Mouse (Mus musculus) left cerebral cortex, adult 18-20 months (tissue): ENCODE data around the gene Zpbp2. TPM values are rescaled to one million over a fixed set of nuclear protein-coding genes. Genes with fewer than 3 reads are reported as not detected.

ENCODE experiments used
- DNase-seq, 2 experiments: peaks; one replicate each; pipeline ENCODE4 v3.0.0; 2021 to 2022; ENCODE audit warnings: low spot score in 2 of 2, mixed read lengths in 1 of 2
- total RNA-seq, 2 experiments: library from RNA; stranded (reverse); gene quantifications; 2 replicates each; pipeline ENCODE4 v1.2.3; 2021

The Zpbp2 gene
- total RNA-seq, 2 experiments from 2014 or later, result not detected

DNA sequence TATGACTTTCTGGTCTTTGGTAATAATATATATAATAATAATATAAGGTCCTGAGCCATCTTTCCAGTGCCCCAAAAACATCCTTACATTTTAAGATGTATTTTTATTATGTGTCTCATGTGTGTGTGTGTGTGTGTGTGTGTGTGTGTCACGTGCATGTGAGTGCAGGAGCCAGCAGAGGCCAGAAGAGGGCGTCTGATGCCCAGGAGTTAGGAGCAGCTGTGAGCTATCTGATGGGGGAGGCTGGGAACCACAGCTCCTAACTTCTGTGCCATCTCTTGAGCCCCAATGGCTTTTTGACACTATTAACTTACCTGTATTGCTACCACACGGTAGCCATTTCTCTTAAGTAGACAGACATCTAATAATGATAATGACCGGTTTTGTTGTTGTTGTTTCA is 3.1 kb downstream of the Zpbp2 start:
- DNase-seq, result no peak

DNA sequence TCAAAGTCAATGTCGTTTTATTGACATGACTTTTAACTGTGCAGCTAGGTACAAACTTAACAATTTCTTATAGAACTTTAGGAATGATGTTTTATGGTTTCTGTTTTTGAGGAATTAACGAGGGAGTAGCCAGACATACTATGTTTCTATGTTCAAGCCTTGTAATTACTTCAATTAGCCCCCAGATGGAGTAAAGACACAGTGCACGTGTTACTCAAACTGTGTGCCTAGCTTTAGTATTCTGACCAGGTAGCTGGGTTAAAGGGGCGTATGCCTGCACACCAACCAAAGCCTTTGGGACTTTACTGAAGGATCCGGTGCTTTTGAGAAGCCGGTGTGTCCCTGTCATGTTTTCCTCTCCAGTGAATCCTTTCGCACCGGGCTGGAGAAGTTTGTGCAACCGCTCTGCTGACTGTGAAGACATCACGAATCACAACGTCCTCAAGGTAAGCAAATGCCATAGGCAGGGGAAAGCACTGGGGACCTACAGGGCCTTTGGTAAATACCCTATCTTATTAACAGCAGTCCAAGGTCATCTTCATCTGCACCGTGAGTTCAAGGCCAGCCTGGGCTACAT is 4.3 kb downstream of the Zpbp2 start:
- DNase-seq, result no peak

DNA sequence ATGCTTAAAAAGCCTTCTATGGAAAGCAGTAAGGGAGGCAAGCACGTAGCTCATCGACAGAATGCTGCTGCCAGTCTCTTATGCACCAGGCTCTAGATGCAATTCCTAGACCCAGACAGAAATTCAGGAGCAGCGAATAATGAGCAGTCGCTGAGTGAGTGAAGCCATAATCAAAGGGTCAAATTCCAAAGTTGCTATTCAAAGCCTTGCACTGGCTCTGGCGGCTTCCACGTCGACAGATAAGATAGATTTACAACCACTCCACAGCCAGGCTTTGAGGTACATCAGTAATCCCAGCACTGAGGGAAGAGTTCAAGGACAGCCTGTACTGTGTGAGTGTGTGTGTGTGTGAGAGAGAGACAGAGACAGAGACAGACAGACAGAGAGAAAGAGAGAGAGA is 10.0 kb downstream of the Zpbp2 start:
- DNase-seq, result no peak

DNA sequence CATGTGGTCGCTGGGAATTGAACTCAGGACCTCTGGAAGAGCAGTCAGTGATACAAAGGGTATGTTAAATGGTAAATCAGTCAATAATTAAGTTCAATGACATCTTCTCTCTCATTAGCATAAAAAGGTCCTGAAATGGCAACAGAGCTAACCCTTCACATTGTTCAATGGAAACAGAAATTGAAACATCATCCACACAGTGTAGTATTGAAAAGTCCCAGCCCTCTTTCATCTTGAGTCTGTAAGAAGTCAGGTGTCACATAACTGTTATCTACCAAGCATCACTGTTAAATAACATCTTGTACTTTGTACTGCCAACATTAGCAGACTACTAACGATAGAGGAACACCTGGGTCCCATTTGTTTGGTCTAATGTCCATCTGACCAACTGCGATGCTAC is 12.1 kb downstream of the Zpbp2 start:
- no peak for DNase-seq

DNA sequence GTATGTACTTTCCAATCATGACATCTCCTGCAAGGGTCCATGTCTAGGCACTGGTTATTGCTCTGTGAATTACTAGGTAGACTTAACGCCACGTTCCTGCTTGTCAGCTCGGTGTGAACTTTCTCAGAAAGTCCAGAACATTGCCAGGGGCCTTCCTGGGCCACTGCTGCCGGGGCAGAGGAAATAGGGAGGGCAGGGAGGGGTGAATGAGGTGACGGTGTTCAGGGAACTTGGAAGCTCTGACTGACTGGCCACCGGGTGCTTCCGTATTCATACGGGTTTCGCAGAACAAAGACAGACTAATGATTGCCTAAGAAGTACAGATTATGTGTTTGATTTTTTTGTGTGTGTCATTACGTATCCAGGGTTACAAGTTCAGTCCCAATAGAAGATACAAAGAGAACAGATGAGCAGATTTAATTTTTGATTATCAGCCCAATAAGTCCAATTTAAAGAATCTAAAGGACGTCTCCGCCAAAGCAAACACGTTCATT is 13.1 kb downstream of the Zpbp2 start:
- DNase-seq, result no peak

DNA sequence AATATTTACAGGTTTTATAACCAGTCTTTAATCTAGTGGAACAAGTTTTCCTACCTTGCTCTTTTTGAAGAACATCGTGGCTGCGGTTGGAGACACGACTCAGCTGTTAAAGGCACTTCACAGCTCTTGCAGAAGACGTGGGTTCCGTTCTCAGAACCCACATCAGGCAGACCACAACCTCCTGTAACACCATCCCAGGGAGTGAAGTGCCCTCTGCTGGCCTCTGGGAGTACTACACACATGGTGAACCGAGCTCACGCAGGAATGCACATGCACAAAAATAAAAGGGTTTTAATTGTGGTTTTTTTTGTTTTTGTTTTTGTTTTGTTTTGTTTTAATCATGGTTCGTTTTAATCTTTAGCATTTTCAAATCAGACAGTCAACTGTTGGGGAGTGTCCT is 17.4 kb downstream of the Zpbp2 start:
- DNase-seq, result no peak

DNA sequence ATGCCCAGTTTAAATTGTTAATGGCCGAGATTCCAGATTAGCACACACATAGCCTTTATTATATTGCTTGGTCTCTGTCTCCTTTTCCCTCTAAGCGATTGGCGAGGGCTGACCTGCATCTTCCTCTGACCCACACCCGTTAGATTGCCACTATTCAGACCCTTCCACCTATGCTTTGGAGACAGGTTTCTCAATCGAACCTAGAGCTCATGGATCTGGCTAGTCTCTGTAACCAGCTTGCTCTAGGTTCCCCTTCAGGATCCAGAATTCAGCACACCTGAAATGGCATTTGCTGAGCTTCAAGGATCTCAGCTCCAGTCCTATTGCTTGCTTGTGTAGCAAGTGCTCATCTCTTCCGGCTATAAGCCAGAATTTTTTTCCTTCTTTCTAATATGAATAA is 18.6 kb downstream of the Zpbp2 start:
- DNase-seq, result no peak

DNA sequence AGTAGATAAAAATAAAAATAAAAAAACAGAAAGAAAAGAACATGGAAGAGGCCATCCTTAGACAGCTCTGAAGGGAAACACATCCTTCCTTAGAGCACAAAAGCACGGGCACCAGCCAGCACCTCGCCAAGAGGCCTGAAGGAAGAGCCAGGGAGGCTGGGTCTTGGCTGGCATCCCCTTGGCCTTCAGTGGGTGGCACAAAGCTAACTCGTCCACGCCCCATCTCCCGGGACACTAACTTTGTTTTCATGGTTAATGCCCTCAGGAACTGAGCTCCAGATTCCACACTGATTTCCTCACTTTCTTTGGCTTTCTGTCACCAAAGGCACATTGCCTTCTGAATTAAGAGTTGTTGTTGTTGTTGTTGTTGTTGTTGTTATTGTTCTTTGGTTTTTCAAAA is 26.9 kb downstream of the Zpbp2 start:
- no peak for DNase-seq

DNA sequence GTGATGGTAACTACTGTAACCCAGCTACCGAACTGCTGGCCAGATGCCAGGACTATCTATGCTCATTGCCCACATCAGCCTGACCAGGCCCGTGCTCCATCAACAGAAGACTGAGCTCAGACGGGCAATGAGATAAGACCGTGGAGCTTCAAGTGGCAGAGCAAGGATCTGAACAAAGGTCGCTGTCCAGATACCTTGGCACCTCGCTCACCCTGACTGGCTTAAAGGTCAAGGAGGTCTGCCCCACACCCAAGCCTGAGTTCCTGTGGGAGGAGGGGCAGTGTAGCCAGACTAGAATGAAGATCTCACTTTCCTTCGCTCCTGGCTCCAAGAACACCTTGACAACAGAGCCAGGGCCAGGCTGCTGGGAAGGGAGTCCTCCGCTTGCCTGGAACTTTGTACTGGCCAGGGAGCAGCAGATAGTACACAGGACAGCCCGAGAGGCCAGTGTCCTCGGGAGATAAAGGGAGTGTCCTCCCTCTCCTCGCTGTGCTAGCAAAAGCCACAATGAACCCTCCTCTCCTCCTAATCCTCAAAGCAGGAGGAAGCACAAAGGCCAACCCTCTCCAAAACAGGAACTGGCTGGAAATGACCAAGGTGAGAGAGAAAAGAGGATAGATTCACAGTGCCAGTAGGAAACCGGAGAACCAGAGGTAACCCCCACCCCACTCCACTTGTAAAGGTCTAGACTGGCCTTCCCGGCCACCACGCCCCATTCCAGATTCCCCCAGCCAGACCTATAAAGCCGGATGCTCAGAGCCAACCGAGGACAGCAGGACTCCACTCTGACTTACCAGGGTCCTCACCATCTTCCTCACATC is 29.6 kb downstream of the Zpbp2 start:
- no peak for DNase-seq

DNA sequence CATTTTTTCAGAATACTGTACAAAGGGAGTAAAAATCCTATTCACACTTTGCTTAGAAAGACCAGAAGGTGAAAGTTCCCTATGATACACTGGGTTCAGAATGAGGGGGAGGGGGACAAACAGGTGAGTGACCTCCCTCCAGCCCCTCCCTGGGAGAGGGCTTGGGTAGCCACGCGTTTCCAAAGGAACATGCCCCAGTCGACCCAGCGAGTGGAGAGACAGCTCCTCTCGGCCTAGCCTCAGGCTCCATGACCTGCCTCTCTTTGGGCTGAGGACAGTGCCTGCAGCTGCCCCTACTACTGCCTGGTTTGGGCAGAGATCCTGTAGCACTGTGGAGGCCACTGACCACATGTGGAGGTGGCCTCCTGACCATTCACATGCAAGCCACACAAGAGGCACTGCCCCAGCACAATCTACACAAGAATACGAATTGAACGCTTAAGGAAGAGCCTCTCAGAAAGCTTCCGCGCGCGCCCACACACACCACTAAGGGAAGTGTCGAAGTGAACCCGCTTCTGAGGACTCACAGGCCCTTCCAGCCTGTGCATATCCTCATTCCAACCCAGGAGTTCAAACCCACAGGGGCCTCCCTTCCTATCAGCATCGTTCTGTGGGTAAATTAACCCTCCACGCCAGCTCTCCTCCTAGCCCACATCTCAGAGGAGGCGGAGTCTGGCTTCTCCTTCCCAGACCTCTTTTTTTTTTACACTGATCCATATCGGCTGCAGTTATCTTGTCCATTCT is 30.6 kb downstream of the Zpbp2 start:
- no peak for DNase-seq

DNA sequence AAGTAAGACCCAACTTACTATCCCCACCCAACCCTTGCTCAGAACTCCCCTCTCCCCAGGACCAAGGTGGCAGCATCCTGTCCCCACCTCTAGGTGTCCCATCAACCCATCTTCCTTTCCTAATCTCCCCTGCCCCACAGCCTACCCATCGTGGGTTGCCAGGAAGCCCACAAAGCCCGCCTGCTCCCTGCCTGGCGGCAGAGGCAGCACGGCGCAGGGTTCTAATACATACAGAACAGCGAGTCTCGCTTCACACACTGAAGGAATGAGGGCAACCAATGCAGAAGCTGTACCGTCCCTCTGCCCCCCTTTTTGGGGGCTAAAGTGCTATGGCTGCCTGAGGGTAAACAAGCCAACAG is 31.1 kb downstream of the Zpbp2 start:
- DNase-seq, result no peak

DNA sequence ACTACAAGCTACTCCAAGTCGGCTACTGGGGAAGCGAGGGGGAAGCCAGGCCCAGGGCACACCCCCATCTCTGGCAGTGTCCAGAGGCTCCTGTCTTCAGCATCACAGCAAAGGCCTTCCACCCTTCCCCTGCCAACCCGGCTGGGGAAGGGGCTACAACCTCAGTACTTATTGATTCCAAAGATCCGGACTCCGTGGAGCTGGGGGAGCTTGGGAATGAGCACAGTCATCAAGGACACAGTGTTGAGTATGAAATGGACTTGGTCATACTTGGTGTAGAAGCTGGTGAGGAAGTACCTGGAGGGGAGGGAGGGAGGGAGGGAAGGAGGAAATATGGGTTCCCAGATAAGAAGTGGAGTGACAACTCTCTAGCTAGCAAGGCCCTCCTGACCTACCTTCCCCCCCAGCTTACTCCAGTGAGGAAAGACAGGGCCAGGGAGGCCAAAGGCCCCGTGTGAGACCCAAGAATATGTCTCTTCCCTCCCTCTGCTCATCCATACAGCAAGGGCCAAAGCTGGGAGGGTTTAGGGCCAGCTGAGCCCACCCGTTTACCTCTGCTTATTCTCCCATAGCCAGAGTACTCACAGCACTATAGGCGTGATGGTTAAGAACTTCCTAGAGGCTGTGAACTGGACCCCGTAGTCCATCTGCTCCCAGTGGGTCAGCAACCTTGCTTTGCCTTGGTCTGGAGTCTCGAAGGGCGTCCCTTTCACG is 31.8 kb downstream of the Zpbp2 start:
- no peak for DNase-seq

DNA sequence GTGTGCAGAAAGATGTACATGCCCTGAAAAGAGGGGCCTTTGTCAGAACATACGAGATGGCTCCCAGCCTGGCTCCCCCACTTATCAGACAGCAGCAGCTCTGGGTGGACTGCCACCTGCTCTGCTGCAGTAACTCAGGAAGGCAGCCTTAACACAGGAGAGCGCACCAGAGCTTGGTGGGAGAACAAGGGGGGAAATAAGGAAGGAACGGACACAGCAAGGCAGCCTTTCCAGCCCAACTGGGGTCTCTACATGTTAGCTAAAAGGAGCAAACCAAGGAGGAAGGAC is 32.3 kb downstream of the Zpbp2 start:
- DNase-seq, result no peak

DNA sequence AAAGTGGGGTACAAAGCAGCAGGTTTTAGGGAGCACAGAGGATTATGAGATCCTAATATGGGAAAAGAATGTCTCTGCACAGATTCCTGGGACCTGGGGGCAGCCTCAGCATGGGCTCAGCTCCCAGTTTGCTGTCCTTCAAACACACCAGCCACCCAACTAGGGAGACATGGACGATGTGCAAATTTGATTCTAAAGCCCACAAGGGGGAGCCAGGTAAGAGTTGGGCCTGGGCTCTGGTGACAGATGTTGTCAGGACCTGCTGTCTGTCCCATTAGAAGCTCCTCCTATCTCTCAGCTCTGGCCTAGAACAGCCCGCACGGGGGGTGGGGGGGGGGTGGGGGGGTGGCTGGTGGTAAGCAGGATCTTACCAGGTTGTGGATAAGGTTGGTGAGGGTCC is 32.7 kb downstream of the Zpbp2 start:
- no peak for DNase-seq

DNA sequence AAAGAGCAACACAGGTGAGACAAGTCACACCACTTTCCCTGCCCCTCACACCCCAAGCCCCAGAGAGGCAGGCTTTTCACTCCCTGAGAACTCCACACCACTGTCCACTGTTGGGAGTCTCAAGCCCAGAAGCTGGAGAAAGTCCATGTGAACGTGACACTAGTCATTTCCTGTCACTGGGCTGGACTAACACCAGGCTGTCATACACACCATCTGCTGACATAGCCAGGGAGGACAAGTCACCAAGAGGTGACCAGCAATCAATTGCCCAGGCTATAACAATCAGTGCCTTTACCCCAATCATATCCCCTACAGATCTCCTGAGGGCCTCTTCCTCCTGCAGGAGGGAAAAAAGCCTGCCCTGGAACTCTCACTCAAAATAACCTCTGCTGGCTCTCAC is 33.2 kb downstream of the Zpbp2 start:
- no peak for DNase-seq

DNA sequence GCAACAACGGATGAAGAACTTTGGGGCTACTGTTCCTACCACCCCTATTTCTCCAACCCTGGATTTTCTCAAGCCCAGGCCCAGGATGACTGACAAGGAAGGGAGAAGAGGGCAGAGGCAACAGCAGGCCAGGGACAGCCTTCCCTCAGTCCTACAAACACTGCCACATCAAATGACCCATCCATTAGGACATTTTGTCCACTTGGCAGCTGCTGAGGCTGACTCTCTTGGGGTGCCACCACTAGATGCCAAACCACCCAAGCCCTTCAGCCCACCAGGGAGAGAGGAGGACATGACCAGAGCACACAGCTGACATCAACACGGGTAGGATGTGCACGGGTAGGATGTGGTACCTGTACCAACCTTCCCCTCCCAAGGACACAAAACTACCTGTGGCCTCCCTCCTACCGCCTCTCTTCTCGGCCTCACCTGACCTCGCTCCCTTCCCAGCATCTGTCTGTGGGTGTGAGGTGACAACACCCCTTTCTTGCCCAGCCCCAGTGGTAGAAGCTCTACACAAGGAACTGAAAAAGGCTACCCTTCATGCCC is 33.8 kb downstream of the Zpbp2 start:
- DNase-seq, result no peak

DNA sequence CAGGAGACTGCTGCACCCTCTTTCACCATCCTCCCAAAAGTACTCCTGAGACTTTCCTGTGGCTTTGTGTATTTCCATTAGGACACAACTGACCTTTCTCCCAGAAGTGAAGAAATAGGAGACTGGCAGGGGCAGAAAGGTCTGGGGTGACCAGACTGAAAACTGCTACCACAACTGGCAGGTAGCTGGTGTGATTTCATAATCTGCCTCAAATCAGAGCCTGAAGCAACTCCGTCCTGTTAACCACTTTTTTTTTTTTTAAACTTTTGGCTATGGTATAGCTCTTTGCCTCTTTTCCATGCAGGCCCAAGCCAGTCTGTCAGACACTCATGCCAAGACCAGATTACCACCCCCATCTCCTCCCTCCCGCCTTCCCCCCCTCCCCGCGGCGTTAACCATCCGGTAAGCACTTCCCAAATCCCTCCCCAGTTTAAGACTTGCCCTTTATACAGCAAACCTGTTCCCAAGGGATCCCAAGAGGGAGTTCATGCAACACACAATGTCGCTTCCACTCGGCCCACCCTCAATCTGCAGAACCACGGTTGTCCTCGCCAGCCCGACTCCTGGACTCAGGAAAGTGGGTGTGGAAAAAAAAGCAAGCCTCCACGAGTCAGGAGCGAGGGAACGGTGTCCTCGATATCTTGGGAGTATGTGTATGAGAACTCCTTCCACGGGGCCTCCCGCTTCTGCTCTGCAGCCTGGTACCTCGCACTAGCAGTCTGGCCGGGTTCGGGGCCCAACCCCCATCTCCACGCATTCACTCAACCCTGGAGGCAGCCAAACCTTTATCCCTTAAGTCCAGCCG is 35.4 kb downstream of the Zpbp2 start:
- DNase-seq, result peak; percentile 34 to 35

DNA sequence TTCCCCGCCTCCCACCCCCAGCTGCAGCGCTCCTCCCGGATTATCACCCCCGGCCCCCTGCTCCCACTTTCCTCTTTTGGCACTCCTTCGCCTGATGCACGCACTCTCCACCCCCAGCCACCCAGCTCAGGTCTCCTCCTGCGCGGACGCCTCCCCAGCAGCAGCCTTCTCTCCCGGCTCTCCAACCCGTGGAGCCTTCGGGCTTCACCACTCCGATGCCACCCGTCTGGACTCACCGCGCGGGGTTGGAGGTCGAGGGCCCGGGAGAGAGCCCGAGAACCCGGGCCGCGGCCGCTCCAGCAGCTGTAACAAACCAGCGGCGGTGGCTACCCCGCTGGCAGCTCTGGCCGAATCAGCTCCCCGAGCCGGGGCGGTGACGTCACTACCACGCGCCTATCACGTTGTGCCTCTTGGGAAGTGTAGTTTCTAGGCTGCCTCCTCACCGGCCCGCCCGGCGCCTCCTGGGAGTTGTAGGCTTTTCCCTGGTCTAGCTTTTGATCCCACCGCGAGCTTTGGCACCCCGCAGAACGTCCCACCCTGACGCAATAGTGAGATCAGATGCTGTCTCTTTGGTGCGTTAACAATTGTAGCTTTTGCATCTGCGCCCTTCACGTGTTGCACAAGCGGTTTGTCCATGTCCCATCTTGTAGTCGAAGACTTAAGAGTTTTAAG is 36.1 kb downstream of the Zpbp2 start, which contains the start of gene Ormdl3:
Gene Ormdl3 (minus strand): TSS at position 477 of the 672 bp plus-strand sequence.
- peak; percentile 99 for DNase-seq

DNA sequence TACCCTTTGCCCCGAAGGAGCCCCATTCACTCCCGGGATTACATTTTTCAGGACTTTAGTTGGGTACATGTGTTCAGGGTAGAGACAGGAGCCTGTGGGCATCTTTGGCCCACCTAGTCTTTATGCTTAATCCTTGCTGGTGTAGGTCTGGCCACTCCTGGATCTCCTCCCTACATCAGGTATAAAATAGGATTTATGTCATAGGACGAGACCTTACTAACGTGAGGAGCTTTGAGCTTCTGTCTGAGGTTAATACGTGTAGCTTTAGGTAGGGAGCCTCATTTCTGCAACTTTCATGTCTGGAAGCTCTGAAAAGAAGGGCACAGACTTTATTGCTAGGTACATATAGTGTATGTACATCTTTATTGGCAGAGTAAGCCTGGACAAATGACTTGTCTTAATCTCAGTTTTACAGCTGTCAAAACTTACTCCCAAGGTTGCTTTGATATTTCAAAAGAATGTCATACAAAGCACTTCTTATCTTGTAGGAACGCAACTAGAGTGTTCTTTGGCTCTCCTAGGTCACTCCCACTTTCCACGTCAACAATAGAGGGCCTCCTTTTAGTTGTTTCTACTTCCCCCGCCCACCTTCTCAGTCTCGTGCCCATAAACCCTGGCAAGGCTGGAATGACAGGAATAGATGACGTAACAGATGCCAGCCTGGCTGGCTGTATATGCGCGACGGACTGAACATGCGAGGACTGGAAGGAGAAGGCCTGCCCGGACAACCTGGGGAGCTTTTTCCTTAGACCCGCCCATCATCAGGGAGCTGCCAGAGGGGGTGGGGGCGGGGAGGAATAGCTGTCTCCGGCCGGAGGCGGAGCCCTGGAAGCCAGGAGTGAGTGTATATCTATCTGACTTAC is 37.0 kb downstream of the Zpbp2 start:
- peak; percentile 31 to 33 for DNase-seq
